In the genomic region with DNA sequence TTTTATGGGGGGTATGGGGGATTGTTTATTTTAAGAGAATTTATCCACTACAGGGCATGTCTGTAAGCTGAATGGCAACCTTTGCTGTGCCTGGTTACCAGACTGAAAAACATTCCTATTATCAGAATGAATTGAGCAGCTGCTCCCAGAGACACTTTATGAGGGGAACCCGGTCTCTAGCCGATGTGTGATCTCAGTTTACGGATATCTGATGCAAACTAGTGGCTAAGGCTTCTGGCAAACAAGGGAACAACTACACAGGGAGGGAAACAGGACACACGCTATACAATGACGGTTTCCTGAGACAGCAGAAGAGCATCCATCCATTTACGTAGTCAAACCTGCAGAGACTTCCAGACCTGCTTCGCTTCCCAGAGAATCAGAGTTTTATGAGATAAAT, we compare ENCODE assay signal across 26 mouse cellular contexts. TPM values are rescaled to one million over a fixed set of nuclear protein-coding genes. Genes with fewer than 3 reads are reported as not detected.
A peak's percentile ranks its signal among the peaks of the same experiment; 100 is the strongest.
DNase-seq lines count a peak whose midpoint lies in the region; ATAC-seq and TF ChIP-seq lines count a peak whose summit lies in the region.
"Had no signal": no experiment of that assay in that cellular context is flagged by ENCODE, and none has a peak within 500 bp of the region (broad histone marks: within the 10 kb centered on the region; RNA-seq: fewer than 3 reads in every experiment).

No protein-coding gene starts in this region.

- H3K4me1 ChIP-seq in limb, embryonic 14.5 days (ENCODE audit: control insufficient read depth, insufficient read depth, low read length): peaks cover 9% of the 10 kb centered on the region; the same call in 1 of the 2 replicates
- H3K4me1 ChIP-seq in limb, embryonic 10.5 days: peaks cover 35% of the 10 kb centered on the region
- H3K4me1 ChIP-seq in forebrain, embryonic 12.5 days: peaks cover 42% of the 10 kb centered on the region
- H3K4me1 ChIP-seq in forebrain, embryonic 16.5 days (replicated peaks; ENCODE audit: control insufficient read depth, insufficient read depth, low read length): peaks cover 21% of the 10 kb centered on the region
- peaks cover 19% of the 10 kb centered on the region for H3K4me1 ChIP-seq in neural tube, embryonic 14.5 days (ENCODE audit: control insufficient read depth, insufficient read depth, low read length)
- H3K4me1 ChIP-seq: heart, embryonic 15.5 days had no signal

- no peaks in the 10 kb centered on the region for H3K36me3 ChIP-seq in limb, embryonic 14.5 days (ENCODE audit: control insufficient read depth, insufficient read depth, low read length)
- peaks cover 9% of the 10 kb centered on the region; the same call in 1 of the 2 replicates for H3K36me3 ChIP-seq in limb, embryonic 10.5 days
- no peaks in the 10 kb centered on the region for H3K36me3 ChIP-seq in forebrain, embryonic 12.5 days (replicated peaks)
- H3K36me3 ChIP-seq in forebrain, embryonic 16.5 days (ENCODE audit: control insufficient read depth, insufficient read depth): no peaks in the 10 kb centered on the region
- no peaks in the 10 kb centered on the region for H3K36me3 ChIP-seq in neural tube, embryonic 14.5 days (ENCODE audit: control insufficient read depth, insufficient read depth, low read length)
- H3K36me3 ChIP-seq: embryonic facial prominence, embryonic 12.5 days; heart, embryonic 15.5 days; hindbrain, embryonic 15.5 days; limb, embryonic 15.5 days; midbrain, embryonic 15.5 days had no signal

- H3K27me3 ChIP-seq in limb, embryonic 14.5 days (ENCODE audit: control insufficient read depth, insufficient read depth, low read length): no peaks in the 10 kb centered on the region
- no peaks in the 10 kb centered on the region for H3K27me3 ChIP-seq in limb, embryonic 10.5 days (ENCODE audit: low read depth, poor library complexity, severe bottlenecking)
- H3K27me3 ChIP-seq in forebrain, embryonic 12.5 days: no peaks in the 10 kb centered on the region
- H3K27me3 ChIP-seq in forebrain, embryonic 16.5 days (replicated peaks; ENCODE audit: control insufficient read depth, insufficient read depth, low read length): no peaks in the 10 kb centered on the region
- H3K27me3 ChIP-seq in neural tube, embryonic 14.5 days (ENCODE audit: control insufficient read depth, insufficient read depth, low read length): no peaks in the 10 kb centered on the region
- H3K27me3 ChIP-seq: embryonic facial prominence, embryonic 12.5 days; heart, embryonic 15.5 days; hindbrain, embryonic 15.5 days; limb, embryonic 15.5 days; megakaryocyte, embryonic 14.5 days; midbrain, embryonic 15.5 days had no signal

- DNase-seq in limb, embryonic 14.5 days (ENCODE audit: low spot score): no peak
- DNase-seq in limb, embryonic 10.5 days (ENCODE audit: low spot score): no peak
- DNase-seq in adrenal gland, adult 18-20 months (ENCODE audit: low spot score in 2 of 2): no peak
- no peak for DNase-seq in Muller cell, postnatal 12 days (ENCODE audit: inconsistent ontology term)
- DNase-seq: adrenal gland, postnatal 25 days; cerebellum, adult 11 months; cerebellum, adult 9-11 months; heart, adult 18-20 months; heart, postnatal 36 days; kidney, adult 8-10 months; kidney, postnatal 14 days; lung, embryonic 14.5 days; retina, postnatal 1 day; right cerebral cortex, postnatal 25 days; spleen, adult 18-20 months had no signal

- no peak overlapping the region for H3K27ac ChIP-seq in limb, embryonic 14.5 days (replicated peaks; ENCODE audit: low read depth, low read length)
- H3K27ac ChIP-seq in limb, embryonic 10.5 days: no peak overlapping the region
- peak overlapping the region; percentile 92 for H3K27ac ChIP-seq in forebrain, embryonic 12.5 days
- peak overlapping the region; percentile 38; the same call in 1 of the 2 replicates for H3K27ac ChIP-seq in forebrain, embryonic 16.5 days (ENCODE audit: low read length)
- H3K27ac ChIP-seq in neural tube, embryonic 14.5 days (ENCODE audit: low read depth, low read length): no peak overlapping the region; the same call in 1 of the 2 replicates
- H3K27ac ChIP-seq: embryonic facial prominence, embryonic 12.5 days; heart, embryonic 15.5 days; hindbrain, embryonic 15.5 days; limb, embryonic 15.5 days; liver, embryonic 14.5 days; midbrain, embryonic 15.5 days had no signal

- no peaks in the 10 kb centered on the region for H3K9me3 ChIP-seq in limb, embryonic 14.5 days (ENCODE audit: control insufficient read depth, low read length)
- no peaks in the 10 kb centered on the region for H3K9me3 ChIP-seq in limb, embryonic 10.5 days (replicated peaks)
- no peaks in the 10 kb centered on the region for H3K9me3 ChIP-seq in forebrain, embryonic 12.5 days
- H3K9me3 ChIP-seq in forebrain, embryonic 16.5 days (ENCODE audit: control insufficient read depth, low read length): no peaks in the 10 kb centered on the region
- no peaks in the 10 kb centered on the region for H3K9me3 ChIP-seq in neural tube, embryonic 14.5 days (ENCODE audit: control insufficient read depth, low read length)
- H3K9me3 ChIP-seq: embryonic facial prominence, embryonic 12.5 days; heart, embryonic 15.5 days; hindbrain, embryonic 15.5 days; limb, embryonic 15.5 days; megakaryocyte, embryonic 14.5 days; midbrain, embryonic 15.5 days had no signal

- peak; percentile 20; the same call in 1 of the 2 replicates for ATAC-seq in limb, embryonic 14.5 days (ENCODE audit: low FRiP score, low read depth)
- ATAC-seq in forebrain, embryonic 12.5 days (ENCODE audit: low FRiP score): peak; percentile 42; the same call in 1 of the 2 replicates
- peak; percentile 48 for ATAC-seq in forebrain, embryonic 16.5 days
- ATAC-seq in neural tube, embryonic 14.5 days (ENCODE audit: low read depth): peak; percentile 61
- ATAC-seq: midbrain, embryonic 15.5 days had no signal

- H3K9ac ChIP-seq in limb, embryonic 14.5 days (ENCODE audit: low read depth, low read length, severe bottlenecking): no peak overlapping the region
- H3K9ac ChIP-seq in forebrain, embryonic 12.5 days: no peak overlapping the region
- no peak overlapping the region for H3K9ac ChIP-seq in forebrain, embryonic 16.5 days (replicated peaks; ENCODE audit: low read depth, low read length)
- no peak overlapping the region for H3K9ac ChIP-seq in neural tube, embryonic 14.5 days (replicated peaks; ENCODE audit: low read depth, low read length)
- H3K9ac ChIP-seq: embryonic facial prominence, embryonic 12.5 days; heart, embryonic 15.5 days; hindbrain, embryonic 15.5 days; limb, embryonic 15.5 days; liver, embryonic 14.5 days; lung, embryonic 14.5 days; midbrain, embryonic 15.5 days had no signal

- 45% methylated on average over 7 of the region's 7 CpGs for WGBS in limb, embryonic 14.5 days
- 79% methylated on average over 7 of the region's 7 CpGs for WGBS in limb, embryonic 10.5 days
- 43% methylated on average over 7 of the region's 7 CpGs for WGBS in forebrain, embryonic 12.5 days
- WGBS in forebrain, embryonic 16.5 days: 29% methylated on average over 7 of the region's 7 CpGs
- 18% methylated on average over 7 of the region's 7 CpGs for WGBS in neural tube, embryonic 14.5 days

- H3K4me3 ChIP-seq in limb, embryonic 14.5 days (replicated peaks; ENCODE audit: low read length): no peak overlapping the region
- H3K4me3 ChIP-seq in limb, embryonic 10.5 days: no peak overlapping the region
- no peak overlapping the region for H3K4me3 ChIP-seq in forebrain, embryonic 12.5 days (replicated peaks)
- H3K4me3 ChIP-seq in forebrain, embryonic 16.5 days (replicated peaks; ENCODE audit: low read length): no peak overlapping the region
- no peak overlapping the region for H3K4me3 ChIP-seq in neural tube, embryonic 14.5 days (ENCODE audit: low read depth, low read length)
- H3K4me3 ChIP-seq: embryonic facial prominence, embryonic 12.5 days; erythroblast, embryonic 14.5 days; heart, embryonic 15.5 days; hindbrain, embryonic 15.5 days; limb, embryonic 15.5 days; megakaryocyte, embryonic 14.5 days; midbrain, embryonic 15.5 days had no signal

- no peak overlapping the region for H3K4me2 ChIP-seq in limb, embryonic 14.5 days (replicated peaks; ENCODE audit: low read depth, low read length, severe bottlenecking)
- 0 out of 2 replicates have a peak overlapping the region, but pooled peaks have one; percentile 1 for H3K4me2 ChIP-seq in forebrain, embryonic 12.5 days
- no peak overlapping the region for H3K4me2 ChIP-seq in forebrain, embryonic 16.5 days (ENCODE audit: low read length)
- peak overlapping the region; percentile 31; the same call in 1 of the 2 replicates for H3K4me2 ChIP-seq in neural tube, embryonic 14.5 days (ENCODE audit: low read depth, low read length)
- H3K4me2 ChIP-seq: embryonic facial prominence, embryonic 12.5 days; heart, embryonic 15.5 days; limb, embryonic 15.5 days; lung, embryonic 14.5 days; midbrain, embryonic 15.5 days had no signal

- no peak for TF ChIP-seq POLR2A in limb, embryonic 14.5 days (IDR thresholded peaks at IDR 0.05; ENCODE audit: borderline replicate concordance, extremely low read depth, insufficient read depth, insufficient read length)

RNA-seq across cellular contexts. Expression of a gene that starts 25.9 kb away (rescaled TPM):
- 8.1 and 8.4 TPM in 2 replicates for polyA plus RNA-seq in limb, embryonic 14.5 days (2012; rRNA removed)
- 8.4 and 9.4 TPM in 2 replicates for polyA plus RNA-seq in limb, embryonic 14.5 days (2014; fragmentation: Nextera tagmentation; extraction: Ambion mirVana)
- 12.0 and 13.1 TPM in 2 replicates for polyA plus RNA-seq in limb, embryonic 10.5 days (2016; fragmentation: Nextera tagmentation; extraction: Ambion mirVana)
- polyA plus RNA-seq in forebrain, embryonic 12.5 days (2016; fragmentation: Nextera tagmentation; extraction: Ambion mirVana): 21.6 and 23.2 TPM in 2 replicates
- polyA plus RNA-seq in forebrain, embryonic 16.5 days (2015; fragmentation: Nextera tagmentation; extraction: Ambion mirVana): 6.9 and 7.7 TPM in 2 replicates
- polyA plus RNA-seq in neural tube, embryonic 14.5 days (2014; fragmentation: Nextera tagmentation; extraction: Ambion mirVana): 4.9 and 7.4 TPM in 2 replicates
- 1 to 10 TPM; 8.3 to 9.7 TPM for total RNA-seq in adrenal gland, adult 18-20 months (2021)

Comparison
In these comparisons a context has a peak if more than half of its experiments do, and no peak if none do; other contexts are left out.
1. H3K4me2 ChIP-seq: peak in forebrain, embryonic 12.5 days (single experiment) and neural tube, embryonic 14.5 days (single experiment); none in limb, embryonic 14.5 days (single experiment) and forebrain, embryonic 16.5 days (single experiment).
2. H3K27ac ChIP-seq: peak in forebrain, embryonic 12.5 days (single experiment) and forebrain, embryonic 16.5 days (single experiment); none in limb, embryonic 14.5 days (single experiment), limb, embryonic 10.5 days (single experiment) and neural tube, embryonic 14.5 days (single experiment).
3. Peak in every context shown above with its lines, with median percentiles within 50 percentile points of each other: ATAC-seq.